Mouse (Mus musculus) CH12.LX (cell line): ENCODE measurements around the gene March6. TPM values are rescaled to one million over a fixed set of nuclear protein-coding genes. Genes with fewer than 3 reads are reported as not detected.

Experiments
- DNase-seq: peaks from one replicate; pipeline ENCODE4 v3.0.0-alpha.2; 2013; ENCODE audit errors: extremely low read depth
- H3K27ac ChIP-seq: 2 replicates; pipeline ENCODE4 v1.5.1; 2012; ENCODE audit warnings: low read depth, mild to moderate bottlenecking, control low read depth, moderate library complexity; ENCODE audit not compliant: insufficient read depth
- H3K27me3 ChIP-seq: replicated peaks from 2 replicates; pipeline ENCODE3; 2012; ENCODE audit warnings: inconsistent platforms
- H3K36me3 ChIP-seq, 2 experiments: replicated peaks in 1 of 2; 2 replicates each; pipeline versions ENCODE3 to v1.6.1; 2012; ENCODE audit warnings: inconsistent platforms in 1 of 2, low read length in 1 of 2, mild to moderate bottlenecking in 1 of 2, mixed read lengths in 1 of 2, moderate library complexity in 1 of 2; ENCODE audit not compliant: control insufficient read depth in 1 of 2, insufficient read depth in 1 of 2
- H3K4me1 ChIP-seq, 2 experiments: 2 replicates each; pipeline ENCODE4 v1.6.1; 2012; ENCODE audit warnings: inconsistent platforms in 1 of 2, moderate library complexity in 1 of 2; ENCODE audit not compliant: insufficient read depth in 2 of 2, control insufficient read depth in 1 of 2
- H3K4me2 ChIP-seq: 2 replicates; pipeline ENCODE4 v1.6.1; 2012; ENCODE audit warnings: low read depth, mild to moderate bottlenecking, control low read depth; ENCODE audit not compliant: poor library complexity, insufficient read depth, severe bottlenecking
- H3K4me3 ChIP-seq, 3 experiments: fragments of 150-350 bp in 1 of 3; sonication (generic) in 1 of 3; replicated peaks in 1 of 3; 2 replicates each; pipeline versions ENCODE3 to v1.5.1; 2011 to 2012; ENCODE audit warnings: low read depth in 2 of 3, low read length in 2 of 3, mild to moderate bottlenecking in 2 of 3, moderate library complexity in 2 of 3, control low read depth in 1 of 3, improper control_type of control experiment in 1 of 3, inconsistent platforms in 1 of 3, mixed read lengths in 1 of 3; ENCODE audit not compliant: poor library complexity in 1 of 3
- H3K79me2 ChIP-seq: replicated peaks from 2 replicates; pipeline ENCODE4 v1.6.1; 2012; ENCODE audit warnings: mild to moderate bottlenecking, moderate library complexity; ENCODE audit not compliant: control insufficient read depth, poor library complexity, insufficient read depth, severe bottlenecking; ENCODE audit errors: extremely low read depth
- H3K9ac ChIP-seq: 2 replicates; pipeline ENCODE4 v1.6.1; 2012; ENCODE audit warnings: low read depth, mild to moderate bottlenecking, control low read depth, moderate library complexity; ENCODE audit not compliant: insufficient read depth
- H3K9me3 ChIP-seq: replicated peaks from 2 replicates; pipeline ENCODE3; 2012; ENCODE audit warnings: low read length, inconsistent platforms, mixed read lengths
- BHLHE40 ChIP-seq: IDR thresholded peaks from 2 replicates; pipeline ENCODE4 v1.6.1; 2011; ENCODE audit warnings: mild to moderate bottlenecking, low read depth, low read length, improper control_type of control experiment
- CHD2 ChIP-seq: IDR thresholded peaks from 2 replicates; pipeline ENCODE4 v1.6.1; 2011; ENCODE audit warnings: low read length, improper control_type of control experiment
- CTCF ChIP-seq, 2 experiments: IDR thresholded peaks in 1 of 2; conservative IDR thresholded peaks in 1 of 2; 2 replicates each; pipeline ENCODE4 v1.5.1; 2011 to 2012; ENCODE audit warnings: low read depth in 2 of 2, low read length in 2 of 2, improper control_type of control experiment in 1 of 2, inconsistent platforms in 1 of 2, mild to moderate bottlenecking in 1 of 2, moderate library complexity in 1 of 2
- ELF1 ChIP-seq: IDR thresholded peaks from 2 replicates; pipeline ENCODE4 v1.6.1; 2014; ENCODE audit warnings: low read depth, mild to moderate bottlenecking, inconsistent platforms, low read length, improper control_type of control experiment
- EP300 ChIP-seq: IDR thresholded peaks from 2 replicates; pipeline ENCODE4 v1.6.1; 2011; ENCODE audit warnings: low read length, improper control_type of control experiment
- ETS1 ChIP-seq: conservative IDR thresholded peaks from 2 replicates; pipeline ENCODE4 v1.6.1; 2012; ENCODE audit warnings: low read depth, mild to moderate bottlenecking, inconsistent platforms, low read length, improper control_type of control experiment, moderate library complexity
- GABPA ChIP-seq: IDR thresholded peaks from 2 replicates; pipeline ENCODE4 v1.6.1; 2012; ENCODE audit warnings: low read depth, low read length, improper control_type of control experiment, inconsistent platforms; ENCODE audit not compliant: insufficient replicate concordance
- HCFC1 ChIP-seq: IDR thresholded peaks from 2 replicates; pipeline ENCODE4 v1.6.1; 2012; ENCODE audit warnings: low read depth, mild to moderate bottlenecking, inconsistent platforms, low read length, improper control_type of control experiment
- JUND ChIP-seq: conservative IDR thresholded peaks from 2 replicates; pipeline ENCODE4 v1.6.1; 2011; ENCODE audit warnings: low read depth, low read length, improper control_type of control experiment
- MEF2A ChIP-seq: IDR thresholded peaks from 2 replicates; pipeline ENCODE4 v1.6.1; 2014; ENCODE audit warnings: low read depth, mild to moderate bottlenecking, inconsistent platforms, low read length, improper control_type of control experiment, borderline replicate concordance
- NELFE ChIP-seq: IDR thresholded peaks from 2 replicates; pipeline ENCODE4 v1.6.1; 2011; ENCODE audit warnings: low read depth, low read length, improper control_type of control experiment
- NRF1 ChIP-seq: IDR thresholded peaks from 2 replicates; pipeline ENCODE4 v1.6.1; 2014; ENCODE audit warnings: low read depth, mild to moderate bottlenecking, inconsistent platforms, low read length, improper control_type of control experiment, moderate library complexity
- ZKSCAN1 ChIP-seq: IDR thresholded peaks from 2 replicates; pipeline ENCODE4 v1.6.1; 2012; ENCODE audit warnings: low read depth, inconsistent platforms, low read length, improper control_type of control experiment, borderline replicate concordance
- dilution Hi-C: fragments of 300-500 bp; cut with MboI; formaldehyde crosslinking; loops from 2 replicates; pipeline ENCODE4 v1.14.3; 2020; ENCODE audit warnings: low sequenced_read_pairs; ENCODE audit not compliant: extremely low pct_unique_long_range_greater_than_20kb, extremely low pct_ligation_motif_present
- in situ Hi-C: fragments of 300-500 bp; cut with MboI; formaldehyde crosslinking; loops from 3 replicates; pipeline ENCODE4 v1.14.3; 2019; ENCODE audit warnings: low sequenced_read_pairs, low pct_ligation_motif_present, low pct_unique_long_range_greater_than_20kb, mixed read lengths
- polyA plus RNA-seq: library from polyadenylated mRNA; unstranded; fragments of >175 nt; gene quantifications from 2 replicates; pipeline ENCODE4 v1.2.1, GENCODE M21; 2012; ENCODE audit warnings: low read depth; ENCODE audit not compliant: insufficient read length
- total RNA-seq, 2 experiments: library from RNA; depleted of rRNA; stranded (reverse); fragments of 300-350 nt in 1 of 2; fragments of >200 nt in 1 of 2; gene quantifications; 2 replicates each; pipeline ENCODE4 v1.2.3; 2012 to 2014

March6 gene
- total and polyA plus RNA-seq, 3 experiments = 18.3 to 41.4 (median 29.1) TPM

- TF ChIP-seq GABPA = no peak
- TF ChIP-seq NRF1 = peak; percentile 100
- peak; percentile 62; the same call in 1 of the 2 replicates for TF ChIP-seq NELFE
Measured at GRCm38 (mm10) chr15:31453098-31453916, 77.5 kb downstream of the March6 start, which contains the start of gene Ropn1l (continued).

GRCm38 (mm10) chr15:31452336-31453097 is 78.3 kb downstream of the March6 start:
- dilution Hi-C loops = no loop called here
- Histone ChIP-seq H3K79me2 (no peaks in the 10 kb centered on the region), H3K4me1 (peaks cover 0 to 23% of the 10 kb centered on the region in 2 experiments; a peak in 2 of 4 replicates), H3K9me3 (no peaks in the 10 kb centered on the region), H3K4me3 (peak overlapping the region; percentile 64 to 86 (median 70)), H3K27me3 (no peaks in the 10 kb centered on the region), H3K4me2 (peak overlapping the region; percentile 75), H3K9ac (peak overlapping the region; percentile 60), H3K27ac (no peak overlapping the region), H3K36me3 (peaks cover 7 to 20% of the 10 kb centered on the region in 2 experiments)
- TF ChIP-seq BHLHE40 (peak; percentile 72), ETS1 (no peak; the same call in 1 of the 2 replicates), MEF2A (peak; percentile 68), ELF1 (no peak), CHD2 (no peak), CTCF (conservative IDR thresholded peaks at IDR 0.05 in 1 of 2, IDR thresholded peaks at IDR 0.05 in 1 of 2; ENCODE audit: low read depth in 2 of 2, low read length in 2 of 2) (no peak), HCFC1 (no peak), ZKSCAN1 (no peak), EP300 (peak; percentile 23; the same call in 1 of the 2 replicates), JUND (no peak)
- no peak for DNase-seq
- in situ Hi-C loops = no loop called here

- in situ Hi-C loops (loop anchor here (25.0 kb wide), 1 partner anchor 512 kb away; no protein-coding TSS in a partner anchor), dilution Hi-C loops (no loop called here)
- Histone ChIP-seq H3K27ac (no peak overlapping the region), H3K27me3 (no peaks in the 10 kb centered on the region), H3K36me3 (peaks cover under 1 to 3% of the 10 kb centered on the region in 2 experiments), H3K79me2 (no peaks in the 10 kb centered on the region), H3K4me3 (no peak overlapping the region), H3K9me3 (no peaks in the 10 kb centered on the region), H3K4me2 (no peak overlapping the region), H3K4me1 (peaks cover 4 to 25% of the 10 kb centered on the region in 2 experiments), H3K9ac (no peak overlapping the region)
- TF ChIP-seq GABPA = no peak
- no peak for DNase-seq
Measured at GRCm38 (mm10) chr15:31449772-31450171, 81.1 kb downstream of the March6 start.
